Mouse (Mus musculus): Measurements from ENCODE around the gene Wwp2. TPM values are rescaled to one million over a fixed set of nuclear protein-coding genes. Genes with fewer than 3 reads are reported as not detected.
A peak's percentile ranks its signal among the peaks of the same experiment; 100 is the strongest.

The Wwp2 gene
- polyA plus RNA-seq, 1 experiment from 2014 or later, result 32.6 TPM

DNA sequence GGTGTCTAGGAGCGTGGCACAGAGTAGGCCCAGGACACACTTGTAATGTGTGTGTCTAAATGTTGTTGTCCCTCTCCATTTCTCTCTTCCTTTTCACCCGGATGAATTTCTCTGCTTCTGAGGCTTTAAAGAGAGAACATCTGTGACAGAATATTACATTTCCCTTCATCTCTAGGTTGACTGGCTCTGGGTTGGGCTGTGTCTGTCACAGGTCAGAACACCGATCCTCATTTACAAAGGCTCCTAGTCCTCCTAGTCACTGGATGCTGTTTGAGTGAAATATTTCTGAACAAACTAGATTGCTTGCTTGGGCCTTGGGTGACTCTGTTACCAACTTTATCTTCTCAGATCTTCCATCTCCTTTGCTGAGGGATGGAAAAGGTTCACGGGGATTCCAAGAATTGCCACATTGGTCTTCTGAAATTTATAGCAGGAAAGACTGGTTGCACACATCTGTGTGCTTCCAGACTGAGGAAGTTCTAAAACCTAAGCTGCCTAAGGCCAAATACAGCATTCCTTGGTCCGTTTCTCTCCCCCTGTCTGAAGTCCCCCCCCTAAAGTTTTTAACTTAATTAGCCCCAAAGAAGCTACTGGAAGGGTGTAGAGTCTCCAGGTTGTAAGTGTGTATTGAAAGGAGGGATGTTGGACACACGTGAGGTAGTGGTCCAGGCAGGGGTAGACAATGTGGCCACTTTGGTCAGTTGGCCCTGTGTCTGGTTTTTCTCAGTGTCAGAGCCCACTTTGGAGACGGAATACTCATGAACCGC, 85.8 kb downstream of the Wwp2 start:
- Histone ChIP-seq H3K27ac (ENCODE audit: low read depth, low read length) (no peak overlapping the region), H3K4me3 (ENCODE audit: low read length) (no peak overlapping the region), H3K4me2 (ENCODE audit: low read length) (no peak overlapping the region), H3K9me3 (ENCODE audit: control insufficient read depth, low read length) (no peaks in the 10 kb centered on the region), H3K4me1 (ENCODE audit: control insufficient read depth, insufficient read depth, low read depth, low read length) (no peaks in the 10 kb centered on the region; the same call in 1 of the 2 replicates), H3K9ac (ENCODE audit: low read depth, low read length) (no peak overlapping the region), H3K36me3 (ENCODE audit: control insufficient read depth, insufficient read depth, low read length) (0 out of 2 replicates have a peak, but pooled peaks cover 2% of the 10 kb centered on the region), H3K27me3 (replicated peaks; ENCODE audit: control insufficient read depth, insufficient read depth, low read length) (no peaks in the 10 kb centered on the region)
- ATAC-seq, result no peak
- WGBS, result 92% methylated on average over 8 of the region's 8 CpGs

- no peaks in the 10 kb centered on the region for H3K27me3 ChIP-seq (replicated peaks; ENCODE audit: control insufficient read depth, insufficient read depth, low read length)
- H3K4me2 ChIP-seq (ENCODE audit: low read length), result no peak overlapping the region
- no peak overlapping the region for H3K27ac ChIP-seq (ENCODE audit: low read depth, low read length)
- H3K9me3 ChIP-seq (ENCODE audit: control insufficient read depth, low read length), result no peaks in the 10 kb centered on the region
- WGBS, result 80% methylated on average over 4 of the region's 4 CpGs
- 0 out of 2 replicates have a peak, but pooled peaks cover 2% of the 10 kb centered on the region for H3K36me3 ChIP-seq (ENCODE audit: control insufficient read depth, insufficient read depth, low read length)
- ATAC-seq, result peak; percentile 54; the same call in 1 of the 2 replicates
- no peak overlapping the region for H3K4me3 ChIP-seq (ENCODE audit: low read length)
- H3K9ac ChIP-seq (ENCODE audit: low read depth, low read length), result no peak overlapping the region
- H3K4me1 ChIP-seq (ENCODE audit: control insufficient read depth, insufficient read depth, low read depth, low read length), result no peaks in the 10 kb centered on the region; the same call in 1 of the 2 replicates
These were observed 86.3 kb downstream of the Wwp2 start for GRCm38 (mm10) chr8:107522555-107522833.

DNA sequence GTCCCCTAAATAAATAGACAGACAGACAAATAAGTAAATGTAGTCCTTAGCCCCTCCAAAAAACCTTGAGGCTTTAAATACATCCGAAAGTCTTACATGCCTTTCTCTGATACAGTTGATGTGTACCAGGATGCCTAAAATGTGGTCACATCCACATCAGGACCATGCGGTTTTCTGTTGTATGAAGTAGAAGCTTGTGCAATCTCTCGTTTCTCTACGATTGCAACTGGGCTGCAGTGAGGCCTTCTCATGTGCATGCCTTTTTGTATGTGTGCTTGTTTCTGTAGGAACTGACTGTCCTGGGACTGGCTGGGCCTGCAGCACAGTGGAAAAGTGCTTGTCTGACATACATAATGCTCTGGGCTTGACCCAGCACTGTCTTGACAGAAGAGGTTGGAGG, 88.4 kb downstream of the Wwp2 start:
- no peak overlapping the region for H3K9ac ChIP-seq (ENCODE audit: low read depth, low read length)
- H3K4me1 ChIP-seq (ENCODE audit: control insufficient read depth, insufficient read depth, low read depth, low read length), result no peaks in the 10 kb centered on the region; the same call in 1 of the 2 replicates
- no peak overlapping the region for H3K4me2 ChIP-seq (ENCODE audit: low read length)
- H3K9me3 ChIP-seq (ENCODE audit: control insufficient read depth, low read length), result no peaks in the 10 kb centered on the region
- H3K27ac ChIP-seq (ENCODE audit: low read depth, low read length), result no peak overlapping the region
- H3K27me3 ChIP-seq (replicated peaks; ENCODE audit: control insufficient read depth, insufficient read depth, low read length), result no peaks in the 10 kb centered on the region
- H3K4me3 ChIP-seq (ENCODE audit: low read length), result no peak overlapping the region
- ATAC-seq, result no peak
- no peaks in the 10 kb centered on the region for H3K36me3 ChIP-seq (ENCODE audit: control insufficient read depth, insufficient read depth, low read length)
- WGBS, result 96% methylated on average over 4 of the region's 4 CpGs

GRCm38 (mm10) chr8:107528786-107529185, 92.6 kb downstream of the Wwp2 start:
- WGBS, result 50% methylated on average over 6 of the region's 6 CpGs
- H3K9me3 ChIP-seq (ENCODE audit: control insufficient read depth, low read length), result no peaks in the 10 kb centered on the region
- no peak overlapping the region for H3K4me3 ChIP-seq (ENCODE audit: low read length)
- no peak for ATAC-seq
- no peaks in the 10 kb centered on the region for H3K27me3 ChIP-seq (replicated peaks; ENCODE audit: control insufficient read depth, insufficient read depth, low read length)
- H3K9ac ChIP-seq (ENCODE audit: low read depth, low read length), result no peak overlapping the region
- no peaks in the 10 kb centered on the region for H3K4me1 ChIP-seq (ENCODE audit: control insufficient read depth, insufficient read depth, low read depth, low read length)
- no peaks in the 10 kb centered on the region; the same call in 1 of the 2 replicates for H3K36me3 ChIP-seq (ENCODE audit: control insufficient read depth, insufficient read depth, low read length)
- no peak overlapping the region for H3K27ac ChIP-seq (ENCODE audit: low read depth, low read length)
- H3K4me2 ChIP-seq (ENCODE audit: low read length), result no peak overlapping the region

- Histone ChIP-seq H3K27ac (ENCODE audit: low read depth, low read length) (no peak overlapping the region), H3K4me3 (ENCODE audit: low read length) (no peak overlapping the region), H3K27me3 (replicated peaks; ENCODE audit: control insufficient read depth, insufficient read depth, low read length) (no peaks in the 10 kb centered on the region), H3K36me3 (ENCODE audit: control insufficient read depth, insufficient read depth, low read length) (peaks cover 5% of the 10 kb centered on the region; the same call in 1 of the 2 replicates), H3K4me1 (ENCODE audit: control insufficient read depth, insufficient read depth, low read depth, low read length) (no peaks in the 10 kb centered on the region), H3K9ac (ENCODE audit: low read depth, low read length) (no peak overlapping the region), H3K9me3 (ENCODE audit: control insufficient read depth, low read length) (no peaks in the 10 kb centered on the region), H3K4me2 (ENCODE audit: low read length) (no peak overlapping the region)
- WGBS, result 83% methylated on average over 4 of the region's 4 CpGs
- no peak for ATAC-seq
These were observed 101.3 kb downstream of the Wwp2 start for GRCm38 (mm10) chr8:107537472-107537871.

- Histone ChIP-seq H3K27ac (ENCODE audit: low read depth, low read length) (no peak overlapping the region), H3K4me2 (ENCODE audit: low read length) (no peak overlapping the region), H3K4me1 (ENCODE audit: control insufficient read depth, insufficient read depth, low read depth, low read length) (no peaks in the 10 kb centered on the region), H3K9me3 (ENCODE audit: control insufficient read depth, low read length) (no peaks in the 10 kb centered on the region), H3K36me3 (ENCODE audit: control insufficient read depth, insufficient read depth, low read length) (0 out of 2 replicates have a peak, but pooled peaks cover 3% of the 10 kb centered on the region), H3K4me3 (ENCODE audit: low read length) (no peak overlapping the region), H3K9ac (ENCODE audit: low read depth, low read length) (no peak overlapping the region), H3K27me3 (replicated peaks; ENCODE audit: control insufficient read depth, insufficient read depth, low read length) (no peaks in the 10 kb centered on the region)
- ATAC-seq, result no peak
- 74% methylated on average over 12 of the region's 12 CpGs for whole genome bisulfite sequencing
These were observed 104.5 kb downstream of the Wwp2 start for GRCm38 (mm10) chr8:107540623-107541022.

DNA sequence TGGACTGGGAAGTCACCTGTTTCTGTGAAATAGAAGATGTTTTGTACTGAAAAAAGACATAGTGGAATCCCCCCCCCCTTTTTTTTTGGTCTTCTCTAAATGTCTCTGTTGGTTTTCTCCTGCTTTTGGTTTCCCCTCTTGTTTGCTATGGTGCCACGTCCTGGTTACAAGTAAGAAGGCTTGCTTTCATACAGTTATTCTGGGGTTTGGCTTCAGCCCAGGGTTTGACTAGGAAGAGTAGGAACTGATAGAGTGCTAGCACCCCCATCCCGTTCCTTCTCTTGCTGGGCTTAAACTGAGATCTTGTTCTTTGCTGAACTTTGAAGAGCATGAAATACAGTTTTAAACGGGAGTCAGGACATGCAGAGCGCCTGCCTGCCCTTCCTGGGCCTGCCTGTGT, 105.2 kb downstream of the Wwp2 start:
- 87% methylated on average over 4 of the region's 4 CpGs for WGBS
- Histone ChIP-seq H3K27ac (ENCODE audit: low read depth, low read length) (no peak overlapping the region), H3K9me3 (ENCODE audit: control insufficient read depth, low read length) (no peaks in the 10 kb centered on the region), H3K36me3 (ENCODE audit: control insufficient read depth, insufficient read depth, low read length) (no peaks in the 10 kb centered on the region), H3K27me3 (replicated peaks; ENCODE audit: control insufficient read depth, insufficient read depth, low read length) (no peaks in the 10 kb centered on the region), H3K9ac (ENCODE audit: low read depth, low read length) (no peak overlapping the region), H3K4me2 (ENCODE audit: low read length) (no peak overlapping the region), H3K4me1 (ENCODE audit: control insufficient read depth, insufficient read depth, low read depth, low read length) (no peaks in the 10 kb centered on the region), H3K4me3 (ENCODE audit: low read length) (no peak overlapping the region)
- ATAC-seq, result no peak

DNA sequence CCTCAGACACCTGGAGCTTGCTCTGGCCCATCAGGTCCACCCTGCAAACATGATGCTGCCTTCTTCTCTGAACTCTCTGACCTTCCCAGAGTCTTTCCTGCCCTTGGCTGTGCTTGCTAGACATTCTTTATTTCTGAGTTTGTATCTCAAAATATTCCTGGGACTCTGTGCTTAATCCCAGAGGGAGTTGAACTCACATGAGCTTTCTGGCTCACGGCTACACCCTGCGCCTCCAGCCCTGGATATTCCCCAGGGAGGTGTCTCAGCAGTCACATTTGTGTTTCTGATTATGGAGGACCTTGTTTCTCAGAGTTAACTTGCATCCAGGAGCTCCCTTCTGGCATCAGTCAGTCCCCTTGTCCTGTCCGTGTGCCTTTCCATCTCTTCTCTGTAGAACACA, 106.0 kb downstream of the Wwp2 start:
- Histone ChIP-seq H3K4me2 (ENCODE audit: low read length) (no peak overlapping the region), H3K36me3 (ENCODE audit: control insufficient read depth, insufficient read depth, low read length) (no peaks in the 10 kb centered on the region)
- WGBS, result 94% methylated on average over 3 of the region's 3 CpGs

DNA sequence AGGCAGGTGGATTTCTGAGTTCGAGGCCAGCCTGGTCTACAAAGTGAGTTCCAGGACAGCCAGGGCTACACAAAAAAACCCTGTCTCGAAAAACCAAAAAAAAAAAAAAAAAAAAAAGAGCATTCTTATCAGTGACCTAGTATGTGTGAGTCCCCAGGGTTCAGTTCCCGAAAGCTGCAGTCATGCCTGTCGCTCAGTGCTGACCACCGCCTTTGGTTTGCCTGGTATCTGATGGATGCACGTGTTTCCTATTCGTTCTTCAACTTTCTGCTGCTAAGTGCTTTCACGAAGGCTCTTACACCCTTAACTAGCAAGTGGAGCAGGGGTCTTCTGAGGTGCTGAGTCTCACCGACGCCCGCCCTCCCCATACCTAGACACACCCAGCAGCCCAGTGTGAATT, 107.5 kb downstream of the Wwp2 start:
- WGBS, result 95% methylated on average over 11 of the region's 11 CpGs
- Histone ChIP-seq H3K36me3 (ENCODE audit: control insufficient read depth, insufficient read depth, low read length) (no peaks in the 10 kb centered on the region), H3K27ac (ENCODE audit: low read depth, low read length) (no peak overlapping the region), H3K9ac (ENCODE audit: low read depth, low read length) (no peak overlapping the region), H3K4me2 (ENCODE audit: low read length) (no peak overlapping the region), H3K4me1 (ENCODE audit: control insufficient read depth, insufficient read depth, low read depth, low read length) (no peaks in the 10 kb centered on the region), H3K27me3 (replicated peaks; ENCODE audit: control insufficient read depth, insufficient read depth, low read length) (no peaks in the 10 kb centered on the region), H3K4me3 (ENCODE audit: low read length) (no peak overlapping the region), H3K9me3 (ENCODE audit: control insufficient read depth, low read length) (no peaks in the 10 kb centered on the region)
- no peak for ATAC-seq

More for the DNA sequence above, 106.0 kb downstream of the Wwp2 start:
- Histone ChIP-seq H3K9ac (ENCODE audit: low read depth, low read length) (no peak overlapping the region), H3K4me3 (ENCODE audit: low read length) (no peak overlapping the region), H3K9me3 (ENCODE audit: control insufficient read depth, low read length) (no peaks in the 10 kb centered on the region), H3K4me1 (ENCODE audit: control insufficient read depth, insufficient read depth, low read depth, low read length) (no peaks in the 10 kb centered on the region), H3K27ac (ENCODE audit: low read depth, low read length) (no peak overlapping the region), H3K27me3 (replicated peaks; ENCODE audit: control insufficient read depth, insufficient read depth, low read length) (no peaks in the 10 kb centered on the region)
- no peak for ATAC-seq

Data from hindbrain, embryonic 16.5 days (tissue).